Mouse (Mus musculus) spleen, adult 2 months (tissue): ENCODE data around the gene Galp.

Source experiments
- CTCF ChIP-seq: fragments of 200-500 bp; IDR thresholded peaks from 2 replicates; pipeline ENCODE4 v1.5.1; 2011; ENCODE audit warnings: mild to moderate bottlenecking, inconsistent platforms; ENCODE audit not compliant: insufficient read depth, insufficient read length, insufficient replicate concordance; ENCODE audit errors: extremely low read depth
- POLR2A ChIP-seq: fragments of 200-500 bp; IDR thresholded peaks from 2 replicates; pipeline ENCODE4 v1.6.1; 2011; ENCODE audit warnings: low read depth, low read length, inconsistent platforms

- TF ChIP-seq CTCF (no peak), POLR2A (no peak)
Observed at GRCm38 (mm10) chr7:6152036-6152435, 44.9 kb upstream of the Galp start.
